Mouse (Mus musculus) forebrain, embryonic 16.5 days (tissue): Measurements from ENCODE around the gene Pigr. TPM values are rescaled to one million over a fixed set of nuclear protein-coding genes. Genes with fewer than 3 reads are reported as not detected.

Experiments used
- ATAC-seq: fragments of 200-750 bp; cut with Nextera tagmentation; 2 replicates; pipeline ENCODE4 v1.8.0; 2017; ENCODE audit warnings: mild to moderate bottlenecking, moderate library complexity
- H3K27ac ChIP-seq: fragments of 300-500 bp; sonication (generic); 2 replicates; pipeline ENCODE4 v1.5.1; 2014; ENCODE audit warnings: low read length, control low read depth
- H3K27me3 ChIP-seq: fragments of 300-500 bp; sonication (generic); replicated peaks from 2 replicates; pipeline ENCODE4 v1.6.1; 2014; ENCODE audit warnings: low read length; ENCODE audit not compliant: control insufficient read depth, insufficient read depth
- H3K36me3 ChIP-seq: fragments of 300-500 bp; sonication (generic); 2 replicates; pipeline ENCODE4 v1.6.1; 2014; ENCODE audit not compliant: control insufficient read depth, insufficient read depth
- H3K4me1 ChIP-seq: fragments of 300-500 bp; sonication (generic); replicated peaks from 2 replicates; pipeline ENCODE4 v1.6.1; 2014; ENCODE audit warnings: low read length; ENCODE audit not compliant: control insufficient read depth, insufficient read depth
- H3K4me2 ChIP-seq: fragments of 300-500 bp; sonication (generic); 2 replicates; pipeline ENCODE4 v1.6.1; 2014; ENCODE audit warnings: mild to moderate bottlenecking, low read length, control low read depth
- H3K4me3 ChIP-seq: fragments of 300-500 bp; sonication (generic); replicated peaks from 2 replicates; pipeline ENCODE4 v1.5.1; 2014; ENCODE audit warnings: mild to moderate bottlenecking, low read length, control low read depth
- H3K9ac ChIP-seq: fragments of 300-500 bp; sonication (generic); replicated peaks from 2 replicates; pipeline ENCODE4 v1.6.1; 2014; ENCODE audit warnings: low read depth, low read length, control low read depth
- H3K9me3 ChIP-seq: fragments of 300-500 bp; sonication (generic); 2 replicates; pipeline ENCODE4 v1.6.1; 2016; ENCODE audit warnings: low read length; ENCODE audit not compliant: control insufficient read depth
- WGBS: fragments of 180-500 bp; shearing (Covaris S2); extraction: QIAGEN DNeasy Blood & Tissue Kit; methylation state at CpG from one replicate; pipeline ENCODE4 v1.1.7; 2014; 5-methylcytosine and 5-hydroxymethylcytosine counted together
- polyA plus RNA-seq: library from polyadenylated mRNA; unstranded; fragments of >200 nt; fragmentation: Nextera tagmentation; extraction: Ambion mirVana; gene quantifications from 2 replicates; pipeline ENCODE4 v1.2.1, GENCODE M21; 2015

Pigr gene
- polyA plus RNA-seq, result not detected in 2 replicates

- H3K9me3 ChIP-seq, result no peaks in the 10 kb centered on the region
- H3K4me1 ChIP-seq, result no peaks in the 10 kb centered on the region
- WGBS, result 87% methylated on average over 5 of the region's 5 CpGs
- no peaks in the 10 kb centered on the region for H3K27me3 ChIP-seq
- no peak within 1 kb of the TSS for H3K27ac ChIP-seq
- no peak within 1 kb of the TSS for H3K4me2 ChIP-seq
- H3K36me3 ChIP-seq, result no peaks in the 10 kb centered on the region
- H3K9ac ChIP-seq, result no peak within 1 kb of the TSS
- H3K4me3 ChIP-seq, result no peak within 1 kb of the TSS
- no peak for ATAC-seq
These were observed at the start of gene Pigr for GRCm38 (mm10) chr1:130826448-130826847. Gene Pigr, plus strand, starts transcription at chr1:130826684.

- no peak for ATAC-seq
- no peaks in the 10 kb centered on the region for H3K36me3 ChIP-seq
- 91% methylated on average over 3 of the region's 3 CpGs for WGBS
These were observed 46.6 kb upstream of the Pigr start for GRCm38 (mm10) chr1:130779867-130780266.

GRCm38 (mm10) chr1:130784054-130784453 is 42.4 kb upstream of the Pigr start:
- Histone ChIP-seq H3K36me3 (no peaks in the 10 kb centered on the region), H3K4me3 (no peak overlapping the region), H3K27me3 (no peaks in the 10 kb centered on the region), H3K27ac (no peak overlapping the region), H3K4me1 (no peaks in the 10 kb centered on the region), H3K9me3 (no peaks in the 10 kb centered on the region), H3K9ac (no peak overlapping the region), H3K4me2 (no peak overlapping the region)
- WGBS, result 26% methylated on average over 4 of the region's 4 CpGs
- no peak for ATAC-seq

More at GRCm38 (mm10) chr1:130779867-130780266, 46.6 kb upstream of the Pigr start:
- no peak overlapping the region for H3K9ac ChIP-seq
- H3K4me1 ChIP-seq, result no peaks in the 10 kb centered on the region; the same call in 1 of the 2 replicates
- no peak overlapping the region for H3K4me2 ChIP-seq
- H3K4me3 ChIP-seq, result no peak overlapping the region
- H3K27me3 ChIP-seq, result no peaks in the 10 kb centered on the region
- H3K27ac ChIP-seq, result no peak overlapping the region
- no peaks in the 10 kb centered on the region for H3K9me3 ChIP-seq

GRCm38 (mm10) chr1:130787001-130787400 is 39.5 kb upstream of the Pigr start:
- H3K9ac ChIP-seq, result no peak overlapping the region
- H3K27me3 ChIP-seq, result no peaks in the 10 kb centered on the region
- no peak overlapping the region for H3K4me2 ChIP-seq
- 34% methylated on average over 4 of the region's 4 CpGs for WGBS
- no peak overlapping the region for H3K27ac ChIP-seq
- H3K4me3 ChIP-seq, result no peak overlapping the region
- H3K36me3 ChIP-seq, result no peaks in the 10 kb centered on the region
- peaks cover 4% of the 10 kb centered on the region; the same call in 1 of the 2 replicates for H3K4me1 ChIP-seq
- no peak for ATAC-seq
- H3K9me3 ChIP-seq, result no peaks in the 10 kb centered on the region

GRCm38 (mm10) chr1:130789512-130790451 is 36.7 kb upstream of the Pigr start:
- Histone ChIP-seq H3K4me3 (no peak overlapping the region), H3K27me3 (no peaks in the 10 kb centered on the region), H3K4me1 (peaks cover 4% of the 10 kb centered on the region; the same call in 1 of the 2 replicates), H3K9me3 (peaks cover 5% of the 10 kb centered on the region; the same call in 1 of the 2 replicates), H3K9ac (no peak overlapping the region), H3K36me3 (no peaks in the 10 kb centered on the region), H3K4me2 (no peak overlapping the region), H3K27ac (no peak overlapping the region)
- WGBS, result 45% methylated on average over 3 of the region's 3 CpGs
- ATAC-seq, result peak; percentile 50; the same call in 1 of the 2 replicates

- Histone ChIP-seq H3K36me3 (no peaks in the 10 kb centered on the region), H3K27ac (no peak overlapping the region), H3K4me3 (no peak overlapping the region), H3K9me3 (peaks cover 5% of the 10 kb centered on the region; the same call in 1 of the 2 replicates), H3K27me3 (no peaks in the 10 kb centered on the region), H3K4me1 (no peaks in the 10 kb centered on the region), H3K4me2 (no peak overlapping the region), H3K9ac (no peak overlapping the region)
- no peak for ATAC-seq
- WGBS, result 75% methylated on average over 2 of the region's 2 CpGs
These were observed 31.2 kb upstream of the Pigr start for GRCm38 (mm10) chr1:130795331-130795730.

- no peaks in the 10 kb centered on the region for H3K36me3 ChIP-seq
- no peak for ATAC-seq
- no peak overlapping the region for H3K4me3 ChIP-seq
- H3K4me2 ChIP-seq, result no peak overlapping the region
- H3K9ac ChIP-seq, result no peak overlapping the region
- H3K9me3 ChIP-seq, result peaks cover 4% of the 10 kb centered on the region; the same call in 1 of the 2 replicates
- H3K4me1 ChIP-seq, result no peaks in the 10 kb centered on the region
- no peak overlapping the region for H3K27ac ChIP-seq
- 79% methylated on average over 8 of the region's 8 CpGs for whole genome bisulfite sequencing
- no peaks in the 10 kb centered on the region for H3K27me3 ChIP-seq
These were observed 29.4 kb upstream of the Pigr start for GRCm38 (mm10) chr1:130796967-130797684.

- no peak for ATAC-seq
- no peak overlapping the region for H3K9ac ChIP-seq
- 61% methylated on average over 6 of the region's 6 CpGs for WGBS
- no peak overlapping the region for H3K4me2 ChIP-seq
- H3K4me3 ChIP-seq, result no peak overlapping the region
- no peaks in the 10 kb centered on the region for H3K36me3 ChIP-seq
- no peaks in the 10 kb centered on the region for H3K27me3 ChIP-seq
- H3K4me1 ChIP-seq, result no peaks in the 10 kb centered on the region
- H3K27ac ChIP-seq, result no peak overlapping the region
- no peaks in the 10 kb centered on the region for H3K9me3 ChIP-seq
These were observed 28.4 kb upstream of the Pigr start for GRCm38 (mm10) chr1:130798037-130798436.

- no peak for ATAC-seq
- WGBS, result 71% methylated on average over 3 of the region's 3 CpGs
These were observed 27.9 kb upstream of the Pigr start for GRCm38 (mm10) chr1:130798551-130798950.

More at GRCm38 (mm10) chr1:130798551-130798950, 27.9 kb upstream of the Pigr start:
- Histone ChIP-seq H3K36me3 (no peaks in the 10 kb centered on the region), H3K9ac (no peak overlapping the region), H3K27me3 (no peaks in the 10 kb centered on the region), H3K4me1 (no peaks in the 10 kb centered on the region), H3K27ac (no peak overlapping the region), H3K4me2 (no peak overlapping the region), H3K9me3 (no peaks in the 10 kb centered on the region), H3K4me3 (no peak overlapping the region)
